8 mouse cellular contexts compared by ENCODE assay signal in genomic region chrX:108834090-108834774, GRCm38 (mm10). TPM values are rescaled to one million over a fixed set of nuclear protein-coding genes. Genes with fewer than 3 reads are reported as not detected.
DNase-seq lines count a peak whose midpoint lies in the region; ATAC-seq lines count a peak whose summit lies in the region.

Gene Brwd3 (minus strand): TSS chrX:108834372.

- peak; percentile 95 for ATAC-seq in heart, embryonic 14.5 days (ENCODE audit: insufficient number of reproducible peaks, insufficient read depth, low FRiP score, low read depth)
- peak; percentile 94 for ATAC-seq in liver, embryonic 13.5 days (ENCODE audit: low read depth)
- peak; percentile 95 for ATAC-seq in stomach, embryonic 16.5 days (ENCODE audit: insufficient read depth, low FRiP score)

- H3K27ac ChIP-seq in brown adipose tissue, adult 24 weeks (replicated peaks; ENCODE audit: low read depth, low read length) = peak within 1 kb of the TSS; percentile 89
- peak within 1 kb of the TSS; percentile 88 to 96 for H3K27ac ChIP-seq in heart, embryonic 14.5 days (replicated peaks in 1 of 2; ENCODE audit: control insufficient read depth in 1 of 2, insufficient read depth in 1 of 2, low read depth in 2 of 2, low read length in 2 of 2)
- peak within 1 kb of the TSS; percentile 84 for H3K27ac ChIP-seq in liver, embryonic 13.5 days
- H3K27ac ChIP-seq in stomach, embryonic 16.5 days (ENCODE audit: low read length) = peak within 1 kb of the TSS; percentile 80

- no peaks in the 10 kb centered on the region for H3K4me1 ChIP-seq in brown adipose tissue, adult 24 weeks (ENCODE audit: control insufficient read depth, insufficient read depth, insufficient read length, low read length)
- no peaks in the 10 kb centered on the region for H3K4me1 ChIP-seq in heart, embryonic 14.5 days (ENCODE audit: control insufficient read depth in 2 of 2, insufficient read depth in 2 of 2, low read length in 2 of 2)
- H3K4me1 ChIP-seq in liver, embryonic 13.5 days (replicated peaks) = no peaks in the 10 kb centered on the region; the same call in 1 of the 2 replicates
- no peaks in the 10 kb centered on the region for H3K4me1 ChIP-seq in stomach, embryonic 16.5 days (ENCODE audit: control insufficient read depth, insufficient read depth, low read length)

- H3K4me2 ChIP-seq in heart, embryonic 14.5 days (ENCODE audit: low read length) = peak within 1 kb of the TSS; percentile 63
- peak within 1 kb of the TSS; percentile 74 for H3K4me2 ChIP-seq in liver, embryonic 13.5 days
- H3K4me2 ChIP-seq in stomach, embryonic 16.5 days (ENCODE audit: low read depth, low read length) = peak within 1 kb of the TSS; percentile 47

- H3K9me3 ChIP-seq in heart, embryonic 14.5 days (ENCODE audit: control insufficient read depth, low read length) = no peaks in the 10 kb centered on the region
- no peaks in the 10 kb centered on the region for H3K9me3 ChIP-seq in liver, embryonic 13.5 days (replicated peaks)
- no peaks in the 10 kb centered on the region for H3K9me3 ChIP-seq in stomach, embryonic 16.5 days (replicated peaks; ENCODE audit: control insufficient read depth, low read length)

- peak; percentile 91 for DNase-seq in CD4-positive, CD25-positive, alpha-beta regulatory T cell, adult 2 months (ENCODE audit: low read depth, low spot score)
- DNase-seq in fat pad, adult 2 months (ENCODE audit: extremely low read depth, low read depth, low spot score) = peak; percentile 67
- DNase-seq in kidney, postnatal 14 days = peak; percentile 90
- peak; percentile 78 for DNase-seq in liver, embryonic 13.5 days
- DNase-seq in neural tube, embryonic 10.5 days (ENCODE audit: extremely low spot score, low spot score) = peak; percentile 67

- H3K36me3 ChIP-seq in heart, embryonic 14.5 days (ENCODE audit: control insufficient read depth, insufficient read depth, low read length) = no peaks in the 10 kb centered on the region
- no peaks in the 10 kb centered on the region for H3K36me3 ChIP-seq in liver, embryonic 13.5 days
- no peaks in the 10 kb centered on the region for H3K36me3 ChIP-seq in stomach, embryonic 16.5 days (ENCODE audit: control insufficient read depth, insufficient read depth, low read length)

- H3K27me3 ChIP-seq in heart, embryonic 14.5 days (ENCODE audit: control insufficient read depth, insufficient read depth, low read length) = no peaks in the 10 kb centered on the region
- no peaks in the 10 kb centered on the region for H3K27me3 ChIP-seq in liver, embryonic 13.5 days
- H3K27me3 ChIP-seq in stomach, embryonic 16.5 days (ENCODE audit: control insufficient read depth, insufficient read depth, low read length) = no peaks in the 10 kb centered on the region

- 21% methylated on average over 34 of the region's 39 CpGs for WGBS in heart, embryonic 14.5 days
- 15% methylated on average over 38 of the region's 39 CpGs for WGBS in liver, embryonic 13.5 days (ENCODE audit: insufficient replicate concordance)
- 13% methylated on average over 34 of the region's 39 CpGs for WGBS in stomach, embryonic 16.5 days

- peak within 1 kb of the TSS; percentile 100 for H3K4me3 ChIP-seq in brown adipose tissue, adult 24 weeks (ENCODE audit: insufficient read depth, low read depth, low read length)
- H3K4me3 ChIP-seq in heart, embryonic 14.5 days (ENCODE audit: control insufficient read depth in 1 of 2, insufficient read depth in 1 of 2, low read depth in 1 of 2, low read length in 2 of 2) = peak within 1 kb of the TSS; percentile 62 to 68
- peak within 1 kb of the TSS; percentile 70 for H3K4me3 ChIP-seq in liver, embryonic 13.5 days (replicated peaks)
- H3K4me3 ChIP-seq in stomach, embryonic 16.5 days (replicated peaks; ENCODE audit: low read length) = peak within 1 kb of the TSS; percentile 57

- H3K9ac ChIP-seq in heart, embryonic 14.5 days (ENCODE audit: low read length) = peak within 1 kb of the TSS; percentile 75
- H3K9ac ChIP-seq in liver, embryonic 13.5 days = peak within 1 kb of the TSS; percentile 78
- H3K9ac ChIP-seq in stomach, embryonic 16.5 days (ENCODE audit: low read length) = peak within 1 kb of the TSS; percentile 72

RNA-seq across cellular contexts. Expression of gene Brwd3, which starts in this region (rescaled TPM):
- 1.4 and 1.9 TPM in 2 replicates for polyA plus RNA-seq in brown adipose tissue, adult 24 weeks (2012; ENCODE audit: insufficient read depth, insufficient read length, missing spikeins)
- polyA plus RNA-seq in heart, embryonic 14.5 days (2014; fragmentation: Nextera tagmentation; extraction: Ambion mirVana) = 2.7 and 2.9 TPM in 2 replicates
- polyA plus RNA-seq in liver, embryonic 13.5 days (2015; fragmentation: Nextera tagmentation; extraction: Ambion mirVana) = 1.2 and 1.3 TPM in 2 replicates
- polyA plus RNA-seq in stomach, embryonic 16.5 days (2015; fragmentation: Nextera tagmentation; extraction: Ambion mirVana) = 2.3 and 3.2 TPM in 2 replicates

Comparison
In these comparisons a context has a peak if more than half of its experiments do, and no peak if none do; other contexts are left out.
1. Peak in every context shown above with its lines: DNase-seq, ATAC-seq, H3K4me3 ChIP-seq and H3K27ac ChIP-seq.